Mouse (Mus musculus) forebrain, embryonic 12.5 days (tissue): ENCODE results near the gene Boc. TPM values are rescaled to one million over a fixed set of nuclear protein-coding genes. Genes with fewer than 3 reads are reported as not detected.

ENCODE experiments used
- ATAC-seq: fragments of 200-750 bp; cut with Nextera tagmentation; 2 replicates; pipeline ENCODE4 v1.8.0; 2017; ENCODE audit warnings: moderate TSS enrichment; ENCODE audit not compliant: low FRiP score
- H3K27ac ChIP-seq: fragments of 300-500 bp; sonication (generic); 2 replicates; pipeline ENCODE4 v1.5.1; 2016; ENCODE audit warnings: mild to moderate bottlenecking
- H3K27me3 ChIP-seq: fragments of 300-500 bp; sonication (generic); 2 replicates; pipeline ENCODE4 v1.6.1; 2016; ENCODE audit warnings: mild to moderate bottlenecking
- H3K36me3 ChIP-seq: fragments of 300-500 bp; sonication (generic); replicated peaks from 2 replicates; pipeline ENCODE4 v1.6.1; 2016; ENCODE audit warnings: mild to moderate bottlenecking
- H3K4me1 ChIP-seq: fragments of 300-500 bp; sonication (generic); 2 replicates; pipeline ENCODE4 v1.6.1; 2016
- H3K4me2 ChIP-seq: fragments of 300-500 bp; sonication (generic); 2 replicates; pipeline ENCODE4 v1.6.1; 2016; ENCODE audit warnings: mild to moderate bottlenecking, moderate library complexity
- H3K4me3 ChIP-seq: fragments of 300-500 bp; sonication (generic); replicated peaks from 2 replicates; pipeline ENCODE4 v1.5.1; 2016; ENCODE audit warnings: mild to moderate bottlenecking
- H3K9ac ChIP-seq: fragments of 300-500 bp; sonication (generic); 2 replicates; pipeline ENCODE4 v1.6.1; 2016; ENCODE audit warnings: mild to moderate bottlenecking
- H3K9me3 ChIP-seq: fragments of 300-500 bp; sonication (generic); 2 replicates; pipeline ENCODE4 v1.6.1; 2016
- WGBS: fragments of 180-500 bp; shearing (Covaris S2); methylation state at CpG from one replicate; pipeline ENCODE4 v1.1.7; 2016; 5-methylcytosine and 5-hydroxymethylcytosine counted together
- polyA plus RNA-seq: library from polyadenylated mRNA; unstranded; fragments of >200 nt; fragmentation: Nextera tagmentation; extraction: Ambion mirVana; gene quantifications from 2 replicates; pipeline ENCODE4 v1.2.1, GENCODE M21; 2016

The Boc gene
- polyA plus RNA-seq, 1 experiment from 2014 or later = 28.3 TPM

GRCm38 (mm10) chr16:44523595-44523994 is 35.1 kb downstream of the Boc start:
- no peaks in the 10 kb centered on the region for H3K9me3 ChIP-seq
- no peaks in the 10 kb centered on the region for H3K27me3 ChIP-seq
- WGBS = 78% methylated on average over 7 of the region's 7 CpGs
- no peak overlapping the region for H3K4me3 ChIP-seq
- H3K27ac ChIP-seq = no peak overlapping the region
- no peak overlapping the region for H3K9ac ChIP-seq
- H3K4me2 ChIP-seq = no peak overlapping the region
- ATAC-seq = no peak
- H3K36me3 ChIP-seq = peaks cover 29% of the 10 kb centered on the region
- peaks cover 33% of the 10 kb centered on the region for H3K4me1 ChIP-seq

GRCm38 (mm10) chr16:44516498-44516897 is 42.2 kb downstream of the Boc start:
- Histone ChIP-seq H3K4me1 (peaks cover 14% of the 10 kb centered on the region), H3K27me3 (no peaks in the 10 kb centered on the region), H3K9me3 (no peaks in the 10 kb centered on the region), H3K36me3 (peaks cover 75% of the 10 kb centered on the region), H3K4me3 (no peak overlapping the region), H3K27ac (no peak overlapping the region), H3K4me2 (no peak overlapping the region), H3K9ac (no peak overlapping the region)
- WGBS = 73% methylated on average over 6 of the region's 6 CpGs
- ATAC-seq = no peak

GRCm38 (mm10) chr16:44510521-44511213 is 48.0 kb downstream of the Boc start:
- Histone ChIP-seq H3K36me3 (peaks cover 69% of the 10 kb centered on the region), H3K27me3 (no peaks in the 10 kb centered on the region), H3K4me1 (peaks cover 16% of the 10 kb centered on the region), H3K9ac (no peak overlapping the region), H3K4me3 (no peak overlapping the region), H3K9me3 (no peaks in the 10 kb centered on the region), H3K4me2 (no peak overlapping the region), H3K27ac (no peak overlapping the region)
- ATAC-seq = no peak
- 87% methylated on average over 13 of the region's 13 CpGs for WGBS

- no peak overlapping the region for H3K9ac ChIP-seq
- 85% methylated on average over 7 of the region's 7 CpGs for WGBS
Measured at GRCm38 (mm10) chr16:44509458-44510344, 49.0 kb downstream of the Boc start.

GRCm38 (mm10) chr16:44508772-44509171 is 49.9 kb downstream of the Boc start:
- H3K27me3 ChIP-seq = no peaks in the 10 kb centered on the region
- 91% methylated on average over 13 of the region's 13 CpGs for WGBS
- H3K27ac ChIP-seq = no peak overlapping the region
- ATAC-seq = no peak
- no peak overlapping the region for H3K9ac ChIP-seq
- H3K36me3 ChIP-seq = peaks cover 76% of the 10 kb centered on the region
- H3K4me1 ChIP-seq = peaks cover 17% of the 10 kb centered on the region
- no peak overlapping the region for H3K4me3 ChIP-seq
- H3K4me2 ChIP-seq = no peak overlapping the region
- 0 out of 2 replicates have a peak, but pooled peaks cover 8% of the 10 kb centered on the region for H3K9me3 ChIP-seq

More at GRCm38 (mm10) chr16:44509458-44510344, 49.0 kb downstream of the Boc start:
- H3K4me3 ChIP-seq = no peak overlapping the region
- H3K4me1 ChIP-seq = peaks cover 16% of the 10 kb centered on the region
- 0 out of 2 replicates have a peak, but pooled peaks cover 2% of the 10 kb centered on the region for H3K9me3 ChIP-seq
- no peak overlapping the region for H3K4me2 ChIP-seq
- peaks cover 75% of the 10 kb centered on the region for H3K36me3 ChIP-seq
- ATAC-seq = no peak
- H3K27me3 ChIP-seq = no peaks in the 10 kb centered on the region
- H3K27ac ChIP-seq = no peak overlapping the region

- Histone ChIP-seq H3K9me3 (0 out of 2 replicates have a peak, but pooled peaks cover 8% of the 10 kb centered on the region), H3K4me2 (no peak overlapping the region), H3K9ac (no peak overlapping the region), H3K27me3 (no peaks in the 10 kb centered on the region), H3K36me3 (peaks cover 78% of the 10 kb centered on the region), H3K4me1 (peaks cover 22% of the 10 kb centered on the region), H3K27ac (no peak overlapping the region), H3K4me3 (no peak overlapping the region)
- no peak for ATAC-seq
- WGBS = 85% methylated on average over 5 of the region's 5 CpGs
Measured at GRCm38 (mm10) chr16:44508025-44508424, 50.7 kb downstream of the Boc start.

GRCm38 (mm10) chr16:44507027-44507929 is 51.4 kb downstream of the Boc start:
- Histone ChIP-seq H3K36me3 (peaks cover 76% of the 10 kb centered on the region), H3K9me3 (0 out of 2 replicates have a peak, but pooled peaks cover 8% of the 10 kb centered on the region), H3K4me2 (no peak overlapping the region), H3K27ac (peak overlapping the region; percentile 47), H3K4me3 (no peak overlapping the region), H3K4me1 (peaks cover 22% of the 10 kb centered on the region), H3K27me3 (no peaks in the 10 kb centered on the region), H3K9ac (no peak overlapping the region)
- 68% methylated on average over 10 of the region's 10 CpGs for WGBS
- 0 out of 2 replicates have a peak, but pooled peaks have one; percentile 17 for ATAC-seq

GRCm38 (mm10) chr16:44505243-44505642 is 53.5 kb downstream of the Boc start:
- Histone ChIP-seq H3K4me2 (no peak overlapping the region), H3K4me3 (no peak overlapping the region), H3K4me1 (peaks cover 19% of the 10 kb centered on the region), H3K9me3 (0 out of 2 replicates have a peak, but pooled peaks cover 8% of the 10 kb centered on the region), H3K27me3 (no peaks in the 10 kb centered on the region), H3K9ac (no peak overlapping the region), H3K36me3 (peaks cover 83% of the 10 kb centered on the region), H3K27ac (no peak overlapping the region)
- WGBS = 90% methylated on average over 1 of the region's 1 CpGs
- no peak for ATAC-seq

- no peak for ATAC-seq
- Histone ChIP-seq H3K4me2 (no peak overlapping the region), H3K4me3 (no peak overlapping the region), H3K9ac (no peak overlapping the region), H3K4me1 (peaks cover 18% of the 10 kb centered on the region), H3K27ac (no peak overlapping the region), H3K27me3 (no peaks in the 10 kb centered on the region), H3K36me3 (peaks cover 91% of the 10 kb centered on the region), H3K9me3 (0 out of 2 replicates have a peak, but pooled peaks cover 8% of the 10 kb centered on the region)
- WGBS = 85% methylated on average over 8 of the region's 8 CpGs
Measured at GRCm38 (mm10) chr16:44502895-44503575, 55.7 kb downstream of the Boc start.

GRCm38 (mm10) chr16:44502325-44502724 is 56.4 kb downstream of the Boc start:
- ATAC-seq = no peak
- 88% methylated on average over 7 of the region's 7 CpGs for WGBS
- H3K9ac ChIP-seq = no peak overlapping the region

GRCm38 (mm10) chr16:44501783-44502182 is 56.9 kb downstream of the Boc start:
- ATAC-seq = no peak
- 91% methylated on average over 10 of the region's 10 CpGs for WGBS
- Histone ChIP-seq H3K4me1 (peaks cover 6% of the 10 kb centered on the region; the same call in 1 of the 2 replicates), H3K4me2 (no peak overlapping the region), H3K9ac (no peak overlapping the region), H3K9me3 (0 out of 2 replicates have a peak, but pooled peaks cover 8% of the 10 kb centered on the region), H3K36me3 (peaks cover 96% of the 10 kb centered on the region), H3K27me3 (no peaks in the 10 kb centered on the region), H3K4me3 (no peak overlapping the region), H3K27ac (no peak overlapping the region)

More at GRCm38 (mm10) chr16:44502325-44502724, 56.4 kb downstream of the Boc start:
- H3K36me3 ChIP-seq = peaks cover 96% of the 10 kb centered on the region
- H3K4me3 ChIP-seq = no peak overlapping the region
- no peaks in the 10 kb centered on the region for H3K27me3 ChIP-seq
- H3K27ac ChIP-seq = no peak overlapping the region
- 0 out of 2 replicates have a peak, but pooled peaks cover 8% of the 10 kb centered on the region for H3K9me3 ChIP-seq
- H3K4me2 ChIP-seq = no peak overlapping the region
- H3K4me1 ChIP-seq = peaks cover 11% of the 10 kb centered on the region
